Comparison of ENCODE assay signal across 9 mouse cellular contexts in the genomic region with DNA sequence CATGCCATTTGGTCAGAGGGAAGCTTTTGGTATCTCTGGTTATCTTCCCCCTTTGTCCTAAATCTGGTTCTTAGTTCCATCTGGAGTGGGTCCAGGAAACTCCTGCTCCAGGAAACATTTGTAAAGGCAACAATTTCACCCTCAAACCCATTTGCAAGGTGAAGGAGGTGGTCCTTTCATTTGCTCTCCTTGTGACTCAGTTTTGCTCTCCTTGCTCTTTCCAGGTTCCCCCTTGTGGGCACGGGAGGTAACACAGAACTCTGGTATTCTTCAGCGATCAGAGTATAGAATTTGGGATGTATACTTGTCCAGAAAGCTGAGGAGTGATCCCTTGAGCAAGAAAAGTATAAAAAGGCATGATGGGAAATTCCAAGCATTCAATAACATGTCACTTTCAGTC.
A peak's percentile ranks its signal among the peaks of the same experiment; 100 is the strongest.
DNase-seq lines count a peak whose midpoint lies in the region; ATAC-seq and TF ChIP-seq lines count a peak whose summit lies in the region.
"Had no signal": no experiment of that assay in that cellular context is flagged by ENCODE, and none has a peak within 500 bp of the region (broad histone marks: within the 10 kb centered on the region; RNA-seq: fewer than 3 reads in every experiment).

No protein-coding gene starts in this region.

- H3K4me3 ChIP-seq in kidney, postnatal 0 days (replicated peaks; ENCODE audit: low read depth, low read length) = no peak overlapping the region
- H3K4me3 ChIP-seq in stomach, postnatal 0 days (ENCODE audit: low read depth, low read length) = no peak overlapping the region
- H3K4me3 ChIP-seq: hindbrain, embryonic 15.5 days had no signal

- H3K4me1 ChIP-seq in kidney, postnatal 0 days (replicated peaks; ENCODE audit: insufficient read depth, low read length) = no peaks in the 10 kb centered on the region
- H3K4me1 ChIP-seq in stomach, postnatal 0 days (replicated peaks; ENCODE audit: control insufficient read depth, insufficient read depth) = no peaks in the 10 kb centered on the region
- H3K4me1 ChIP-seq: hindbrain, embryonic 15.5 days had no signal

- TF ChIP-seq CTCF in kidney, postnatal 0 days (IDR thresholded peaks at IDR 0.05; ENCODE audit: low read depth) = peak; percentile 71
- TF ChIP-seq CTCF in stomach, postnatal 0 days (IDR thresholded peaks at IDR 0.05; ENCODE audit: low read depth) = peak; percentile 74

- no peaks in the 10 kb centered on the region for H3K27me3 ChIP-seq in kidney, postnatal 0 days (ENCODE audit: insufficient read depth, low read length)
- H3K27me3 ChIP-seq in stomach, postnatal 0 days (ENCODE audit: control insufficient read depth, insufficient read depth, low read length) = no peaks in the 10 kb centered on the region
- H3K27me3 ChIP-seq: hindbrain, embryonic 15.5 days had no signal

- ATAC-seq in kidney, postnatal 0 days (replicated peaks; ENCODE audit: low FRiP score, low read depth) = no peak
- ATAC-seq in stomach, postnatal 0 days (ENCODE audit: low FRiP score, low TSS enrichment) = no peak

- WGBS in kidney, postnatal 0 days = 33% methylated on average over 2 of the region's 2 CpGs
- 47% methylated on average over 2 of the region's 2 CpGs for WGBS in stomach, postnatal 0 days

- H3K36me3 ChIP-seq in kidney, postnatal 0 days (ENCODE audit: insufficient read depth, low read length) = no peaks in the 10 kb centered on the region
- H3K36me3 ChIP-seq in stomach, postnatal 0 days (ENCODE audit: control insufficient read depth, insufficient read depth, low read length) = no peaks in the 10 kb centered on the region
- H3K36me3 ChIP-seq: hindbrain, embryonic 15.5 days had no signal

- H3K9ac ChIP-seq in kidney, postnatal 0 days (ENCODE audit: low read depth, low read length) = no peak overlapping the region
- H3K9ac ChIP-seq in stomach, postnatal 0 days (ENCODE audit: low read length) = no peak overlapping the region
- H3K9ac ChIP-seq: hindbrain, embryonic 15.5 days had no signal

- H3K9me3 ChIP-seq in kidney, postnatal 0 days (replicated peaks; ENCODE audit: low read length) = no peaks in the 10 kb centered on the region
- no peaks in the 10 kb centered on the region for H3K9me3 ChIP-seq in stomach, postnatal 0 days (ENCODE audit: control insufficient read depth, low read length)
- H3K9me3 ChIP-seq: hindbrain, embryonic 15.5 days had no signal

- H3K27ac ChIP-seq in kidney, postnatal 0 days = no peak overlapping the region
- H3K27ac ChIP-seq in stomach, postnatal 0 days (replicated peaks) = no peak overlapping the region
- H3K27ac ChIP-seq: hindbrain, embryonic 15.5 days had no signal

- no peak overlapping the region for H3K4me2 ChIP-seq in kidney, postnatal 0 days (ENCODE audit: low read length)
- H3K4me2 ChIP-seq in stomach, postnatal 0 days (replicated peaks; ENCODE audit: low read depth) = no peak overlapping the region
- H3K4me2 ChIP-seq: hindbrain, embryonic 15.5 days had no signal

- DNase-seq in kidney, postnatal 0 days (ENCODE audit: low spot score) = peak; percentile 30
- DNase-seq in kidney, adult 18-20 months = no peak
- DNase-seq in urinary bladder, postnatal 14 days (ENCODE audit: low spot score) = peak; percentile 35
- DNase-seq in urinary bladder, postnatal 10 days (ENCODE audit: low spot score) = no peak
- peak; percentile 76 to 80 for DNase-seq in cerebellum, postnatal 10 days
- no peak for DNase-seq in stomach, postnatal 0 days (ENCODE audit: low spot score)
- no peak for DNase-seq in MN1 (ENCODE audit: low spot score)
- DNase-seq in T-cell, adult 2 months (ENCODE audit: low spot score) = no peak

- TF ChIP-seq EP300 in stomach, postnatal 0 days (optimal IDR thresholded peaks at IDR 0.05) = no peak

Comparison
In these comparisons a context has a peak if more than half of its experiments do, and no peak if none do; other contexts are left out.
1. DNase-seq: peak in kidney, postnatal 0 days (single experiment), urinary bladder, postnatal 14 days (single experiment) and cerebellum, postnatal 10 days (2 of 2); none in kidney, adult 18-20 months (single experiment), urinary bladder, postnatal 10 days (single experiment), stomach, postnatal 0 days (single experiment), MN1 (single experiment) and T-cell, adult 2 months (single experiment).